Mouse (Mus musculus) cerebellum, postnatal 10 days (tissue): ENCODE measurements around the gene Wfdc11.

ENCODE experiments used
- DNase-seq, 2 experiments: peaks; one replicate each; pipeline ENCODE4 v3.0.0; 2021; ENCODE audit warnings: mixed read lengths in 2 of 2

Wfdc11 gene

DNA sequence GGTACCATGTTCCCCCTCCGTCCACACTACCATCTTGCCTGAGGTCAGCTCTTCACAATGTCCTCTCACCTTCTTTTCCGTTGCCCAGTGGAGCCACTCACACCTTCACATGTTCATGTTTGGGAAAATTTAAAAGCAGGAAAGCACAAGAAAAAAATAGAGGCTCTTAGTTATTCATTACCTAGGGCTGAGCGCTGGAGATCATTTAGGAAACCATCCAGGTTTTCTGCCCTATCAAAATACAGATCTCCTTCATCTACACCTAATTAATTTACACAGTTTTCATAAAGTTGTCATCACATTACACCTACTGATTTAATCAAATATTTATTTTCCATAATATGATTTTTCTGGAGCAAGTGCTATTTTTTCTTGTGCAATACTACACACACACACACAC lies 35.2 kb downstream of the Wfdc11 start, which contains the start of gene Wfdc16:
Wfdc16 (minus strand) TSS at position 101 of the 400 bp plus-strand sequence.
- no peak for DNase-seq

DNA sequence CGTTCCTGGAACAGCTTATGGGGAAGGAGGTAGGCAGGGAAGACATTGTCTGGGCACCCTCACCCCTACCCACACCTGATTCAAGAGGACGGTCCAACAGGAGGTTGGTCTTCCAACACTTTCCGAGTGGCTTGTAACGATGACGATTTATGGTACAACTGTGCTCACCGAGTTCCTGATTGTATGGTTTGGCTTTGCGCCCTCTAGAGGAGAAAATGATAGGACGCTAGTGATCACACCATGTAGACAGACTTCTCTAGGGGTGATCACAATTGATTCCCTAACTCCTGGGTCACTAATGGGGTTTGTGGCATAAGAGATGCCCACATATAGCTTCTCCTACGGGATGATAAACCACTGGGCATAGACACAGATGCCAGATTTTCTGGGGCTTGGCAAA lies 38.6 kb downstream of the Wfdc11 start:
- no peak for DNase-seq

DNA sequence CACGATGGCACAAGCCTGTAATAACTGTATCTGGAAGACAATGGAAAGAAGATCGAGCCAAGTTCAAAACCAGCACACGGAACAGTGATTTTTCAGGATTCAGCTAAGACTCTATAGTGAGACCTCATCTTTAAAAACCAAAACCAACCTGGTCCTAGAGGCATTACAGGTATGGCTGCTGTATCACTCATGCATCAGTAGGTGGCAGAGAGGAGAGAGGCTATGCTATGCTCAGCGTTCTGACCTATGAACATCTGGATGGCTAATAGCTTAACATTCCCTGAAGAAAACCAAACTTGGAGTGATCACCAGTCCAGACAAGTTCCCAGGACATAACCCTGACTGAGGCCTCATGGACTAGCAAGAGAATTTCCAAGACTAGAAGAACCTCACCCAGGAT lies 52.1 kb downstream of the Wfdc11 start:
- no peak for DNase-seq

DNA sequence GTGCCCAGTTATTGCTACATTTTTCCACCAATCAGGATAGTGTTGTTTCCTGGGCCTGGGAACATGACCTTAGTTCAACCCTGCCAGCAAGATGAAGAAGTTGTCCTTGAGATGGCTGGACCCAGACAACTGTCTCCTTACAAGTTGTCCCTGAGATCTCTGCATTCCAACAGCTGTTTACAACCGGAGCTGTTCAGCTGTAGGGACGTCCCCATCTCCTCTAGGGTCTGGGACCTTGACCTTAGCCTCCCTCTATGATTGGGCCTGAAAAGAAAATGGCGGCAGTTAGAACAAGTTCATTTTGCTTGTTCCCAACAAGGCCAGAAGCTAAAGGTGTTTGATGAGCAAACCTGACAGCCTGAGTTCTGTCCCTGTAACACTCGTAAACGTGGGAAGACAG lies 54.8 kb downstream of the Wfdc11 start:
- no peak for DNase-seq

DNA sequence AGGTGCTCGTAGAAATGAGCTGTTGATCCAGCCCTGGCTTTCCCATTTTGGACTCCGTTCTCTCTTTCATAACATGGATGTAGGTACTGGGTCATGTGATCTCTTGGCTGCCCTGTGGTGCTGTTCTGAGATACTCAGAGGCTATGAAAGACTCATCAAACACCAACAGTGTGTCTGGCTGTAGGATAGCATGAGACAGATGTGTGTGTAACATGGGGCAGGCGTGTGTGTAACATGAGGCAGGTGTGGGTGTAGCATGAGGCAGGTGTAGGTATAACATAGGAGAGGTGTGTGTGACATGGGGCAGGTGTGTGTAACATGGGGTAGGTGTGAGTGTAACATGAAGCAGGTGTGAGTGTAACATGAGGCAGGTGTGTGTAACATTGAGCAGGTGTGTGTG lies 58.5 kb downstream of the Wfdc11 start:
- DNase-seq = no peak

DNA sequence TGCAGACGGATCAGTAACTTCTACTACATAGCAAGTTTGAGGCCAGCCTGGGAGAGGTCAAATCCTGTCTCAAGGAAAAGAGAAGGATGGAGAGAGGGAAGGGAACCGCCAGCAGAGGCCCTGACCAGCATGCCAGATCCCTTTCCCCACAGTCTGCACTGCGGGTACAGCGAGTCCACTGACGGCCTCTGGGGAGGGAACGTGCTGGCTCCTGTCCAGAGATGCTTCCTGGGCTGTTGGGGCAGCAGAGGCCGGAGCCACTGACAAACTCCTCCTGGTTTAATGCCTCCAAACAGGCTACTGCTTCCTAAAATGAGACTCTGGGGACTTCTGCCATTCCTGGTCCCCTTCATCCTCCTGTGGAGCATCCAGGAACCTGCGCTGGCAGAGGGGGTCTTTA lies 60.4 kb downstream of the Wfdc11 start, which contains the start of the genes Wfdc6b and Wfdc8:
Wfdc6b (plus strand) TSS at position 52 of the 400 bp plus-strand sequence.
Wfdc8 (minus strand) TSS at position 156 of the 400 bp plus-strand sequence.
- peak; percentile 38 to 60 for DNase-seq
